Mouse (Mus musculus) T-cell, adult 66 days (primary cell): Measurements from ENCODE around the gene Errfi1. TPM values are rescaled to one million over a fixed set of nuclear protein-coding genes. Genes with fewer than 3 reads are reported as not detected.

Source experiments
- total RNA-seq, 2 experiments: library from RNA; stranded (reverse); gene quantifications; 3 replicates in 1 of 2; 4 replicates in 1 of 2; pipeline ENCODE4 v1.2.4; 2023

Errfi1 gene
- 10 to 100 TPM; 22.8 to 23.3 TPM for total RNA-seq

GRCm38 (mm10) chr4:150853680-150854461 lies at the start of gene Errfi1:
TSS of gene Errfi1 (plus strand) at chr4:150853919.

GRCm38 (mm10) chr4:150914290-150914733 lies 60.6 kb downstream of the Errfi1 start, which contains the start of the genes Park7 and Tnfrsf9:
TSS of gene Park7 (minus strand) at chr4:150914437.
TSS of gene Tnfrsf9 (plus strand) at chr4:150914562.

Other genes starting within 250 kb of the Errfi1 start
- gene Slc45a1, start 201.7 kb upstream of the Errfi1 start, total RNA-seq: not detected
- gene Park7, start 60.5 kb downstream of the Errfi1 start, total RNA-seq: 100 to 1,000 TPM; 160 to 177 TPM
- 10 to 100 TPM; 13.1 to 23.1 TPM for gene Tnfrsf9, start 60.6 kb downstream of the Errfi1 start, total RNA-seq
- gene Uts2, start 143.2 kb downstream of the Errfi1 start, total RNA-seq: not detected
- gene Per3, start 190.7 kb downstream of the Errfi1 start, total RNA-seq: 1 to 10 TPM; 2.0 to 2.8 TPM
- gene Vamp3, start 204.0 kb downstream of the Errfi1 start, total RNA-seq: 10 to 100 TPM; 74.1 to 80.1 TPM
- gene Gm13090, start 235.7 kb downstream of the Errfi1 start, total RNA-seq: not detected